Mouse (Mus musculus) liver, postnatal 0 days (tissue): ENCODE results near the gene Zmat3.

Source experiments
- CTCF ChIP-seq: sonication (generic); IDR thresholded peaks from 2 replicates; pipeline ENCODE4 v1.5.1; 2016; ENCODE audit warnings: antibody characterized with exemption, low read depth
- EP300 ChIP-seq: IDR thresholded peaks from 2 replicates; pipeline ENCODE4 v1.6.1; 2016; ENCODE audit warnings: antibody characterized with exemption, low read depth, mild to moderate bottlenecking

DNA sequence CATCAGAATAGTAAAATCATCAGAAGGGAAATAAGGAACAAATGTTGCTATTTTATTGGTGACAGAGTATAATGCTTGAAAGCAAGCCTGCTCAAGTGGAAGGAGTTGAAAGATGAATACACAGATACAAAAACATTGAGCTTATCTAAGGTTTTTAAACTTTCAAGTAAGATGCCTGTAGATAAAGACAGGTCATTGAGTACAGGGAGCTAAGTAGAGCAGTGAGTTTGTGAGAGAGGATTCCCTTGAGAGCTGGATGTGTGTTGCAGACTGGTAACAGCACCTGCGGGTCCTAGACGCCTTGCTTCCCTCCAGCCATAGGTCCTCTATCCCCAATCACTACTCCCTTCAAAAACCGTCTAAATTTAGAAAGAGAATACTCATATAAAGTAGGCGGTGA lies 32.8 kb upstream of the Zmat3 start:
- no peak for TF ChIP-seq CTCF
- no peak for TF ChIP-seq EP300
